ENCODE assay signal across 19 mouse cellular contexts in genomic region chr8:114986971-114987370, GRCm38 (mm10).
"Had no signal": no experiment of that assay in that cellular context is flagged by ENCODE, and none has a peak within 500 bp of the region (broad histone marks: within the 10 kb centered on the region; RNA-seq: fewer than 3 reads in every experiment).

No protein-coding gene starts in this region.

- H3K27me3 ChIP-seq: liver, embryonic 12.5 days; liver, embryonic 15.5 days; stomach, embryonic 15.5 days had no signal

- H3K27ac ChIP-seq: kidney, embryonic 15.5 days; layer of hippocampus, adult 2 months; limb, embryonic 10.5 days; limb, embryonic 13.5 days; liver, embryonic 12.5 days; liver, embryonic 15.5 days; macrophage; midbrain, embryonic 13.5 days; stomach, embryonic 15.5 days had no signal

- DNase-seq: kidney, adult 11 months; kidney, adult 8-10 months; kidney, postnatal 14 days; layer of hippocampus, adult 9-11 months; liver; lung, adult 18-20 months; lung, postnatal 14 days; right cerebral cortex, adult 18-20 months; spleen, adult 18-20 months; thymus, postnatal 25 days had no signal

- H3K9me3 ChIP-seq: kidney, embryonic 15.5 days; limb, embryonic 10.5 days; limb, embryonic 13.5 days; liver, embryonic 12.5 days; liver, embryonic 15.5 days; midbrain, embryonic 13.5 days; stomach, embryonic 15.5 days had no signal

- H3K4me1 ChIP-seq: liver, embryonic 12.5 days; liver, embryonic 15.5 days; stomach, embryonic 15.5 days had no signal

- H3K4me3 ChIP-seq: kidney, embryonic 15.5 days; layer of hippocampus, adult 2 months; limb, embryonic 10.5 days; limb, embryonic 13.5 days; liver, embryonic 12.5 days; liver, embryonic 15.5 days; midbrain, embryonic 13.5 days; stomach, embryonic 15.5 days had no signal

- H3K36me3 ChIP-seq: kidney, embryonic 15.5 days; limb, embryonic 10.5 days; limb, embryonic 13.5 days; liver, embryonic 12.5 days; liver, embryonic 15.5 days; midbrain, embryonic 13.5 days; stomach, embryonic 15.5 days had no signal

- H3K9ac ChIP-seq: kidney, embryonic 15.5 days; limb, embryonic 13.5 days; liver, embryonic 12.5 days; liver, embryonic 15.5 days; midbrain, embryonic 13.5 days; stomach, embryonic 15.5 days had no signal

- ATAC-seq: liver, embryonic 12.5 days; midbrain, embryonic 13.5 days had no signal

- H3K4me2 ChIP-seq: kidney, embryonic 15.5 days; limb, embryonic 13.5 days; liver, embryonic 12.5 days; liver, embryonic 15.5 days; midbrain, embryonic 13.5 days; stomach, embryonic 15.5 days had no signal
